Mouse (Mus musculus) spleen, adult 2 months (tissue): ENCODE results near the gene Fosb.

ENCODE experiments used
- CTCF ChIP-seq: fragments of 200-500 bp; IDR thresholded peaks from 2 replicates; pipeline ENCODE4 v1.5.1; 2011; ENCODE audit warnings: mild to moderate bottlenecking, inconsistent platforms; ENCODE audit not compliant: insufficient read depth, insufficient read length, insufficient replicate concordance; ENCODE audit errors: extremely low read depth
- POLR2A ChIP-seq: fragments of 200-500 bp; IDR thresholded peaks from 2 replicates; pipeline ENCODE4 v1.6.1; 2011; ENCODE audit warnings: low read depth, low read length, inconsistent platforms

DNA sequence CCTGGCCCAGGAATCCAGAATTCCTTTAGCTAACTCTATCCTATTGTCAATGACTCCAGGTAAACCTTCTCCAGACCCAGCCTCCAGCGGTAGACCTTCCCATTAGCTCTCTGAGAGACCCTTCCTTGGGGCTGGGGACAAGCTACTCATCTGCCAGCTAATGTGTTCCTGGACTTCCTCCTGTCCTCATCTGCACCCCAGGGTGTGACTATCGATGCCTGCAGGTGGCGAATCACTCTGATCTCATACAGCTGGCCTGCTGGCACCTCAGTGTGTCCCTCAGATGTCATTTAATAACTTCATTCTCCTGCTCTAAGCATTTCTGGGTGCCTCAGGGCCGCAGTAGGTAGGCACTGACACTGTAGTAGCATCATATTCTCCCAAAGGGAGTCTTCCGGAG is 17.9 kb upstream of the Fosb start:
- TF ChIP-seq CTCF (no peak), POLR2A (no peak)
